ENCODE assay signal across 9 mouse cellular contexts in genomic region chr19:44887679-44888235, GRCm38 (mm10). TPM values are rescaled to one million over a fixed set of nuclear protein-coding genes. Genes with fewer than 3 reads are reported as not detected.
A peak's percentile ranks its signal among the peaks of the same experiment; 100 is the strongest.
DNase-seq lines count a peak whose midpoint lies in the region; ATAC-seq and TF ChIP-seq lines count a peak whose summit lies in the region.
"Had no signal": no experiment of that assay in that cellular context is flagged by ENCODE, and none has a peak within 500 bp of the region (broad histone marks: within the 10 kb centered on the region; RNA-seq: fewer than 3 reads in every experiment).

No protein-coding gene starts in this region.

- no peaks in the 10 kb centered on the region for H3K9me3 ChIP-seq in heart, embryonic 12.5 days (replicated peaks)
- no peaks in the 10 kb centered on the region for H3K9me3 ChIP-seq in forebrain, embryonic 12.5 days
- H3K9me3 ChIP-seq in lung, postnatal 0 days (ENCODE audit: low read length) = no peaks in the 10 kb centered on the region
- H3K9me3 ChIP-seq: liver, embryonic 15.5 days had no signal

- TF ChIP-seq CTCF in heart, adult 2 months (IDR thresholded peaks at IDR 0.05) = peak; percentile 97
- TF ChIP-seq CTCF in C2C12 (IDR thresholded peaks at IDR 0.05; ENCODE audit: control insufficient read depth, insufficient read depth, insufficient read length) = peak; percentile 81
- peak; percentile 88 for TF ChIP-seq CTCF in lung, postnatal 0 days (IDR thresholded peaks at IDR 0.05)
- TF ChIP-seq CTCF in spleen, adult 2 months (IDR thresholded peaks at IDR 0.05; ENCODE audit: extremely low read depth, insufficient read depth, insufficient read length, insufficient replicate concordance) = peak; percentile 89

- no peak overlapping the region for H3K9ac ChIP-seq in heart, adult 2 months (ENCODE audit: low read depth, low read length)
- no peak overlapping the region for H3K9ac ChIP-seq in heart, embryonic 12.5 days
- H3K9ac ChIP-seq in forebrain, embryonic 12.5 days = no peak overlapping the region
- H3K9ac ChIP-seq in lung, postnatal 0 days (replicated peaks; ENCODE audit: low read depth) = no peak overlapping the region
- H3K9ac ChIP-seq: liver, embryonic 15.5 days had no signal

- H3K79me2 ChIP-seq in heart, adult 2 months (replicated peaks; ENCODE audit: control insufficient read depth, insufficient read depth, low read length) = no peaks in the 10 kb centered on the region
- no peaks in the 10 kb centered on the region for H3K79me2 ChIP-seq in C2C12 (ENCODE audit: control insufficient read depth, insufficient read depth)

- H3K4me3 ChIP-seq in heart, adult 2 months = no peak overlapping the region
- H3K4me3 ChIP-seq in heart, embryonic 12.5 days = no peak overlapping the region
- H3K4me3 ChIP-seq in C2C12 (ENCODE audit: insufficient read depth, poor library complexity, severe bottlenecking) = no peak overlapping the region
- H3K4me3 ChIP-seq in forebrain, embryonic 12.5 days (replicated peaks) = no peak overlapping the region
- no peak overlapping the region for H3K4me3 ChIP-seq in lung, postnatal 0 days (ENCODE audit: low read depth, low read length)
- H3K4me3 ChIP-seq in spleen, adult 2 months (ENCODE audit: extremely low read depth, insufficient read depth, insufficient read length) = no peak overlapping the region
- H3K4me3 ChIP-seq: liver, embryonic 15.5 days had no signal

- H3K27me3 ChIP-seq in heart, adult 2 months (ENCODE audit: control insufficient read depth, insufficient read depth, low read length) = no peaks in the 10 kb centered on the region; the same call in none of the 2 replicates
- peaks cover 59% of the 10 kb centered on the region for H3K27me3 ChIP-seq in heart, embryonic 12.5 days (replicated peaks)
- peaks cover 8% of the 10 kb centered on the region for H3K27me3 ChIP-seq in C2C12 (ENCODE audit: control insufficient read depth, insufficient read depth, insufficient read length)
- peaks cover 95% of the 10 kb centered on the region for H3K27me3 ChIP-seq in forebrain, embryonic 12.5 days
- H3K27me3 ChIP-seq in lung, postnatal 0 days (replicated peaks; ENCODE audit: insufficient read depth, low read length) = no peaks in the 10 kb centered on the region; the same call in 1 of the 2 replicates
- peaks cover 4% of the 10 kb centered on the region for H3K27me3 ChIP-seq in spleen, adult 2 months (ENCODE audit: control insufficient read depth, insufficient read depth, low read length)

- TF ChIP-seq EP300 in heart, adult 2 months (IDR thresholded peaks at IDR 0.05; ENCODE audit: insufficient read depth, low read depth, low read length) = no peak
- no peak for TF ChIP-seq EP300 in lung, postnatal 0 days (IDR thresholded peaks at IDR 0.05)

- WGBS in heart, adult 2 months = 23% methylated on average over 7 of the region's 7 CpGs
- 24% methylated on average over 7 of the region's 7 CpGs for WGBS in heart, embryonic 12.5 days
- 20% methylated on average over 7 of the region's 7 CpGs for WGBS in forebrain, embryonic 12.5 days
- 24% methylated on average over 7 of the region's 7 CpGs for WGBS in lung, postnatal 0 days
- 28% methylated on average over 7 of the region's 7 CpGs for WGBS in spleen, adult 2 months

- intact Hi-C loops in heart, adult 2 months (cut with DNase I) = loop anchor here (2.0 kb wide), 2 partner anchors 133 to 235 kb away; no protein-coding TSS in a partner anchor

- peaks cover 2% of the 10 kb centered on the region for H3K4me1 ChIP-seq in heart, adult 2 months (ENCODE audit: control insufficient read depth, insufficient read depth, low read length)
- H3K4me1 ChIP-seq in heart, embryonic 12.5 days (replicated peaks) = peaks cover 20% of the 10 kb centered on the region
- H3K4me1 ChIP-seq in forebrain, embryonic 12.5 days = peaks cover 16% of the 10 kb centered on the region
- no peaks in the 10 kb centered on the region for H3K4me1 ChIP-seq in lung, postnatal 0 days (ENCODE audit: insufficient read depth, low read depth, low read length)
- H3K4me1 ChIP-seq in spleen, adult 2 months (ENCODE audit: control insufficient read depth, insufficient read depth, insufficient read length) = no peaks in the 10 kb centered on the region

- no peaks in the 10 kb centered on the region for H3K79me3 ChIP-seq in C2C12 (ENCODE audit: low read depth)

- no peaks in the 10 kb centered on the region for H3K36me3 ChIP-seq in heart, adult 2 months (ENCODE audit: control insufficient read depth, insufficient read depth, low read length)
- no peaks in the 10 kb centered on the region for H3K36me3 ChIP-seq in heart, embryonic 12.5 days
- no peaks in the 10 kb centered on the region for H3K36me3 ChIP-seq in C2C12 (ENCODE audit: control insufficient read depth, insufficient read depth)
- no peaks in the 10 kb centered on the region for H3K36me3 ChIP-seq in forebrain, embryonic 12.5 days (replicated peaks)
- no peaks in the 10 kb centered on the region for H3K36me3 ChIP-seq in lung, postnatal 0 days (ENCODE audit: insufficient read depth, low read length)
- H3K36me3 ChIP-seq in spleen, adult 2 months (ENCODE audit: control insufficient read depth, insufficient read depth, low read length) = no peaks in the 10 kb centered on the region
- H3K36me3 ChIP-seq: liver, embryonic 15.5 days had no signal

- ATAC-seq in heart, embryonic 12.5 days (ENCODE audit: insufficient number of reproducible peaks, low FRiP score) = no peak
- 0 out of 2 replicates have a peak, but pooled peaks have one; percentile 36 for ATAC-seq in forebrain, embryonic 12.5 days (ENCODE audit: low FRiP score)
- ATAC-seq in lung, postnatal 0 days = peak; percentile 50; the same call in 1 of the 2 replicates

- H3ac ChIP-seq in C2C12 (ENCODE audit: control insufficient read depth, insufficient read length, low read depth) = no peak overlapping the region

- H3K27ac ChIP-seq in heart, adult 2 months = no peak overlapping the region
- H3K27ac ChIP-seq in heart, embryonic 12.5 days (ENCODE audit: poor library complexity, severe bottlenecking) = no peak overlapping the region
- no peak overlapping the region for H3K27ac ChIP-seq in forebrain, embryonic 12.5 days
- H3K27ac ChIP-seq in lung, postnatal 0 days (ENCODE audit: low read length) = no peak overlapping the region
- no peak overlapping the region for H3K27ac ChIP-seq in spleen, adult 2 months (ENCODE audit: insufficient read depth, low read length)
- H3K27ac ChIP-seq: liver, embryonic 15.5 days had no signal

- DNase-seq in heart, adult 2 months = peak; percentile 45 to 74
- peak; percentile 38 to 53 for DNase-seq in adrenal gland, postnatal 4 days (ENCODE audit: low spot score in 2 of 2)
- DNase-seq in kidney, postnatal 14 days = peak; percentile 79
- peak; percentile 62 for DNase-seq in lung, postnatal 0 days (ENCODE audit: low spot score)
- DNase-seq in spleen, adult 2 months (ENCODE audit: low read depth in 1 of 2, low spot score in 2 of 2) = peak in 1 of 2 experiments; percentile 39

- no peak for TF ChIP-seq POLR2A in heart, adult 2 months (IDR thresholded peaks at IDR 0.05; ENCODE audit: insufficient read depth, low read depth, low read length)
- TF ChIP-seq POLR2A in spleen, adult 2 months (IDR thresholded peaks at IDR 0.05; ENCODE audit: low read depth, low read length) = no peak

- H3K4me2 ChIP-seq in heart, embryonic 12.5 days = no peak overlapping the region
- no peak overlapping the region for H3K4me2 ChIP-seq in forebrain, embryonic 12.5 days
- no peak overlapping the region for H3K4me2 ChIP-seq in lung, postnatal 0 days (replicated peaks; ENCODE audit: low read depth, low read length)
- H3K4me2 ChIP-seq: liver, embryonic 15.5 days had no signal

TF ChIP-seq in C2C12, 6 proteins besides CTCF, POLR2A, EP300 and RAD21:
- no peak for TF ChIP-seq USF1 (IDR thresholded peaks at IDR 0.05; ENCODE audit: low read depth)
- no peak for TF ChIP-seq MAX (IDR thresholded peaks at IDR 0.05)
- TF ChIP-seq CEBPB (IDR thresholded peaks at IDR 0.05; ENCODE audit: low read depth) = no peak
- peak; percentile 24 for TF ChIP-seq FOSL1 (IDR thresholded peaks at IDR 0.05; ENCODE audit: insufficient read depth, low read length, poor library complexity, severe bottlenecking)
- no peak for TF ChIP-seq MYOG (IDR thresholded peaks at IDR 0.05; ENCODE audit: control insufficient read depth, extremely low read depth, insufficient read length)
- no peak for TF ChIP-seq MYOD1 (IDR thresholded peaks at IDR 0.05; ENCODE audit: control insufficient read depth, insufficient read length, low read depth)

RNA-seq across cellular contexts. Expression of gene Slf2, which starts 43.2 kb away (rescaled TPM):
- total RNA-seq in heart, adult 2 months (2021) = 10 to 100 TPM; 18.4 to 23.0 TPM
- 14.3 and 16.6 TPM in 2 replicates for polyA plus RNA-seq in heart, adult 2 months (2012; rRNA removed)
- 51.4 and 52.3 TPM in 2 replicates for polyA plus RNA-seq in heart, embryonic 12.5 days (2016; fragmentation: Nextera tagmentation; extraction: Ambion mirVana)
- 9.1 TPM for polyA plus RNA-seq in C2C12 (2012; fragmentation: generic; extraction: Trizol)
- total RNA-seq in adrenal gland, postnatal 4 days (2021) = 10 to 100 TPM; 38.4 to 39.8 TPM
- polyA plus RNA-seq in forebrain, embryonic 12.5 days (2016; fragmentation: Nextera tagmentation; extraction: Ambion mirVana) = 48.7 and 53.3 TPM in 2 replicates
- 10.6 and 11.6 TPM in 2 replicates for polyA plus RNA-seq in lung, postnatal 0 days (2015; fragmentation: Nextera tagmentation; extraction: Ambion mirVana)
- 26.8 and 92.8 TPM in 2 replicates for polyA plus RNA-seq in spleen, adult 2 months (2012; rRNA removed)
